Mouse (Mus musculus): Measurements from ENCODE around the gene Ptprr. TPM values are rescaled to one million over a fixed set of nuclear protein-coding genes. Genes with fewer than 3 reads are reported as not detected.

Gene Ptprr
- polyA plus RNA-seq, 1 experiment, result 1.2 TPM

GRCm38 (mm10) chr10:116296439-116296838, 278.4 kb downstream of the Ptprr start:
- H3K27ac ChIP-seq (replicated peaks; ENCODE audit: low read depth, low read length), result no peak overlapping the region
- H3K4me3 ChIP-seq (ENCODE audit: insufficient read depth, low read depth, low read length), result no peak overlapping the region
- peaks cover 18% of the 10 kb centered on the region for H3K4me1 ChIP-seq (ENCODE audit: control insufficient read depth, insufficient read depth, insufficient read length, low read length)

- H3K27ac ChIP-seq (replicated peaks; ENCODE audit: low read depth, low read length), result peak overlapping the region; percentile 52
- H3K4me1 ChIP-seq (ENCODE audit: control insufficient read depth, insufficient read depth, insufficient read length, low read length), result peaks cover 15% of the 10 kb centered on the region
- H3K4me3 ChIP-seq (ENCODE audit: insufficient read depth, low read depth, low read length), result no peak overlapping the region
Measured at GRCm38 (mm10) chr10:116297854-116298253, 279.8 kb downstream of the Ptprr start.

GRCm38 (mm10) chr10:116300824-116301223, 282.8 kb downstream of the Ptprr start:
- peaks cover 15% of the 10 kb centered on the region; the same call in 1 of the 2 replicates for H3K4me1 ChIP-seq (ENCODE audit: control insufficient read depth, insufficient read depth, insufficient read length, low read length)
- H3K4me3 ChIP-seq (ENCODE audit: insufficient read depth, low read depth, low read length), result peak overlapping the region; percentile 49
- H3K27ac ChIP-seq (replicated peaks; ENCODE audit: low read depth, low read length), result peak overlapping the region; percentile 98

GRCm38 (mm10) chr10:116301258-116301657, 283.2 kb downstream of the Ptprr start:
- Histone ChIP-seq H3K4me1 (ENCODE audit: control insufficient read depth, insufficient read depth, insufficient read length, low read length) (peaks cover 15% of the 10 kb centered on the region; the same call in 1 of the 2 replicates), H3K4me3 (ENCODE audit: insufficient read depth, low read depth, low read length) (peak overlapping the region; percentile 78), H3K27ac (replicated peaks; ENCODE audit: low read depth, low read length) (peak overlapping the region; percentile 98)

GRCm38 (mm10) chr10:116304355-116304754, 286.3 kb downstream of the Ptprr start:
- peak overlapping the region; percentile 70 for H3K27ac ChIP-seq (replicated peaks; ENCODE audit: low read depth, low read length)
- H3K4me3 ChIP-seq (ENCODE audit: insufficient read depth, low read depth, low read length), result peak overlapping the region; percentile 32; the same call in 1 of the 2 replicates
- peaks cover 5% of the 10 kb centered on the region for H3K4me1 ChIP-seq (ENCODE audit: control insufficient read depth, insufficient read depth, insufficient read length, low read length)

DNA sequence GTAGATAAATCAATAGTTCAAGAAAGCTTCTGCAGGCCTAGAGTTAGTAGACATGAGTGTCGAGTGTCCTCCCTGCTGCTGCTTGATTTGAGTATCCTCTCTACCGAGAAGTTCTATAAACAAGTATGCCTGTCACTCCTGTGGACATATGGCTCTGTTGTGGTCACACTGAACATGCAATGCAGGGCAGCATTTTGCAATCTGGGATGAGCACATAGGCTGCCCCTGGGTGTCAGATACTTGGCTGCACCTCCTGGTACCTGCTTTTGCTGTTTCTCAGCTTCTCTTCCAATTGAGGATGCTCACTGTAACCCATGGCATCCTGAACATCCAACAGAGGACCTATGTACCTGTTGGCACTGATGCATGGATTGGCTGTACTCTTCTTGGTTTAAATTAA, 291.4 kb downstream of the Ptprr start:
- peaks cover 11% of the 10 kb centered on the region for H3K4me1 ChIP-seq (ENCODE audit: control insufficient read depth, insufficient read depth, insufficient read length, low read length)
- peak overlapping the region; percentile 25 for H3K4me3 ChIP-seq (ENCODE audit: insufficient read depth, low read depth, low read length)
- peak overlapping the region; percentile 62 for H3K27ac ChIP-seq (replicated peaks; ENCODE audit: low read depth, low read length)

DNA sequence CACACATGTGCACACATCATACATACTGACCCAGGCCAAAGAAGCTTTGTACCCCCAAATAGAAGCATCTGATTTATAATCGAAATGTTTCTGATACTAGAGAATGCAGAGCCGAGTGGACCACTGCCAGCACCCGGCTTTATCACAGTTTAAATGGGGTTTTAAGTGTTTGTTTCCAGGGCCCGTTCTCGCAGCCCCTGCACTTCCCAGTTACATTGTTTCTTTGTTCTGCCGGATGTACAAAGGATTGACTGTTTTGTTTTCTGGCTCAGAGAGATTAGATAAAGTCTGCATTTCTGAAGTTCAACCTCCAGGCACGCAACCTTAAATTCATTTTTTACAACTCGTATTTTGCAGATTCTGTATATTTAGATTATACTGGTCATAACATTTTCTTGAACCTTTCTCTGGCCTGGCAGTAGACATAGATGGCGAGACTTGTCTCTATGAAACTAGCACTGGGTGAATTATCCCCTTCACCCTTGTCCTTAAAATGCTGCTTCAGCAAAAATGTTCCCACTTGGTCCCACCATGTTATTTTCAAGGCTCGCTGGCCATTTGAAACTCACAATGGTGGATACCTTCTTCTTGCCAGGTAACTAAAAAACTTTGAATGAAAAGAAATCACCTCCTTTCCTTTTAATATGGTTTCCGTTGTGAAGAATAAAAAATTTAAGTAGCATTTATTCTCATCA, 292.6 kb downstream of the Ptprr start:
- H3K4me1 ChIP-seq (ENCODE audit: control insufficient read depth, insufficient read depth, insufficient read length, low read length), result peaks cover 11% of the 10 kb centered on the region
- H3K4me3 ChIP-seq (ENCODE audit: insufficient read depth, low read depth, low read length), result peak overlapping the region; percentile 21
- H3K27ac ChIP-seq (replicated peaks; ENCODE audit: low read depth, low read length), result peak overlapping the region; percentile 72

DNA sequence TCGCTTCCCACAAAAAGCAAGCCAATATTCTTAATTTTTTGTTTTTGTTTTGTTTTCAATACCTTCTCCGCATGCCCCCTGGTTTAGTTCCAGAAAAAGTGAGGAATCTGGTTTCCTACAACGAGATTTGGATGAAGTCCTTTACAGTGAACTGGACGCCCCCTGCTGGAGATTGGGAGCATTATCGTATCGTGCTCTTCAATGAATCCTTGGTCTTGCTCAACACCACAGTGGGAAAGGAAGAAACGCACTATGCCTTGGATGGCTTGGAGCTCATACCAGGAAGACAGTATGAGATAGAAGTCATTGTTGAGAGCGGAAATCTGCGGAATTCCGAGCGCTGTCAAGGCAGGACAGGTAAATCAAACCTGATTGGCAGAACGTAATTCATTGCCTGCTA, 301.2 kb downstream of the Ptprr start:
- Histone ChIP-seq H3K27ac (replicated peaks; ENCODE audit: low read depth, low read length) (no peak overlapping the region), H3K4me1 (ENCODE audit: control insufficient read depth, insufficient read depth, insufficient read length, low read length) (peaks cover 3% of the 10 kb centered on the region; the same call in 1 of the 2 replicates), H3K4me3 (ENCODE audit: insufficient read depth, low read depth, low read length) (no peak overlapping the region)

Other genes with a start within 250 kb of the Ptprr start
- 1.8 and 2.7 TPM in 2 replicates for gene Tspan8, start 201.4 kb upstream of the Ptprr start, polyA plus RNA-seq (2012; ENCODE audit: insufficient read depth, insufficient read length, missing spikeins)
- gene 4933416C03Rik, start 95.7 kb downstream of the Ptprr start, polyA plus RNA-seq (2012; ENCODE audit: insufficient read depth, insufficient read length, missing spikeins), result not detected in 2 replicates

Measured in brown adipose tissue, adult 24 weeks (tissue).